Mouse (Mus musculus): ENCODE data around the gene Grwd1.

DNA sequence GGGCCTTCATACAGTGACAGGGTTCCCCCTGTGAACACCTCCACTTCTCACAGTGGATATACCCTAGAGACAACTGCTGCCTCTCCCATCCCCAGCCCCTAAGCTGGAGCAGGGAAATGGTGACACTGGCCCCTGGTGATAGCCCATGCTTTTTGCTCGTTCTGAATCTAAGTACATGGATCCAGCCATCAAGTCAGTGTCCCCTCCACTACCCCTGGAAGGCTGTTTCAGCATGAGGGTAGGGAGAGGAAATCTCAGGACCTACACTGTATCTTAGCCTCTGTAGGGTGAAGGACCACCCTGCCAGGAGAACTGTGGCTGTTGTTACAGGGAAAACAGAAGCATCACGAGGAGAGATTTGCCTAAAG is 14.8 kb downstream of the Grwd1 start:
- TF ChIP-seq CTCF (IDR thresholded peaks at IDR 0.05; ENCODE audit: extremely low read depth, insufficient read depth, insufficient read length, insufficient replicate concordance) (no peak), POLR2A (IDR thresholded peaks at IDR 0.05; ENCODE audit: low read depth, low read length) (no peak)
